Mouse (Mus musculus) neural tube, embryonic 15.5 days (tissue): ENCODE results near the gene Ano6. TPM values are rescaled to one million over a fixed set of nuclear protein-coding genes. Genes with fewer than 3 reads are reported as not detected.

Source experiments
- ATAC-seq: fragments of 200-750 bp; cut with Nextera tagmentation; 2 replicates; pipeline ENCODE4 v1.8.0; 2017; ENCODE audit warnings: mild to moderate bottlenecking, moderate TSS enrichment, moderate library complexity; ENCODE audit not compliant: low FRiP score
- H3K27ac ChIP-seq: fragments of 300-500 bp; sonication (generic); replicated peaks from 2 replicates; pipeline ENCODE4 v1.5.1; 2015; ENCODE audit warnings: mild to moderate bottlenecking, inconsistent platforms
- H3K27me3 ChIP-seq: fragments of 300-500 bp; sonication (generic); replicated peaks from 2 replicates; pipeline ENCODE4 v1.6.1; 2015; ENCODE audit warnings: inconsistent platforms
- H3K36me3 ChIP-seq: fragments of 300-500 bp; sonication (generic); 2 replicates; pipeline ENCODE4 v1.6.1; 2015; ENCODE audit warnings: inconsistent platforms
- H3K4me1 ChIP-seq: fragments of 300-500 bp; sonication (generic); 2 replicates; pipeline ENCODE4 v1.6.1; 2015; ENCODE audit warnings: inconsistent platforms
- H3K4me2 ChIP-seq: fragments of 300-500 bp; sonication (generic); 2 replicates; pipeline ENCODE4 v1.6.1; 2015; ENCODE audit warnings: inconsistent platforms, mild to moderate bottlenecking, moderate library complexity
- H3K4me3 ChIP-seq: fragments of 300-500 bp; sonication (generic); replicated peaks from 2 replicates; pipeline ENCODE4 v1.5.1; 2015; ENCODE audit warnings: mild to moderate bottlenecking, inconsistent platforms
- H3K9ac ChIP-seq: fragments of 300-500 bp; sonication (generic); replicated peaks from 2 replicates; pipeline ENCODE4 v1.6.1; 2015; ENCODE audit warnings: mild to moderate bottlenecking, inconsistent platforms
- H3K9me3 ChIP-seq: fragments of 300-500 bp; sonication (generic); replicated peaks from 2 replicates; pipeline ENCODE4 v1.6.1; 2016; ENCODE audit warnings: inconsistent platforms
- WGBS: fragments of 180-500 bp; shearing (Covaris S2); methylation state at CpG from one replicate; pipeline ENCODE4 v1.1.7; 2015; ENCODE audit warnings: mixed read lengths; 5-methylcytosine and 5-hydroxymethylcytosine counted together
- polyA plus RNA-seq: library from polyadenylated mRNA; unstranded; fragments of >200 nt; fragmentation: Nextera tagmentation; extraction: Ambion mirVana; gene quantifications from 2 replicates; pipeline ENCODE4 v1.2.1, GENCODE M21; 2015

Gene Ano6
- polyA plus RNA-seq, 1 experiment from 2014 or later: 27.0 TPM

- Histone ChIP-seq H3K27me3 (no peaks in the 10 kb centered on the region), H3K27ac (no peak overlapping the region), H3K9me3 (no peaks in the 10 kb centered on the region), H3K4me1 (peaks cover 11% of the 10 kb centered on the region; the same call in 1 of the 2 replicates), H3K4me2 (no peak overlapping the region), H3K36me3 (no peaks in the 10 kb centered on the region), H3K4me3 (no peak overlapping the region), H3K9ac (no peak overlapping the region)
- no peak for ATAC-seq
- 96% methylated on average over 5 of the region's 5 CpGs for WGBS
Observed at GRCm38 (mm10) chr15:95850546-95850945, 59.9 kb downstream of the Ano6 start.

GRCm38 (mm10) chr15:95855051-95855844 lies 64.6 kb downstream of the Ano6 start:
- no peak overlapping the region for H3K27ac ChIP-seq
- no peak overlapping the region for H3K4me3 ChIP-seq
- H3K9me3 ChIP-seq: no peaks in the 10 kb centered on the region
- no peak overlapping the region for H3K9ac ChIP-seq
- no peaks in the 10 kb centered on the region for H3K4me1 ChIP-seq
- H3K4me2 ChIP-seq: no peak overlapping the region
- 88% methylated on average over 13 of the region's 13 CpGs for WGBS
- H3K27me3 ChIP-seq: no peaks in the 10 kb centered on the region
- ATAC-seq: no peak
- H3K36me3 ChIP-seq: no peaks in the 10 kb centered on the region

GRCm38 (mm10) chr15:95855953-95856352 lies 65.3 kb downstream of the Ano6 start:
- Histone ChIP-seq H3K4me2 (no peak overlapping the region), H3K4me3 (no peak overlapping the region), H3K4me1 (no peaks in the 10 kb centered on the region), H3K9ac (no peak overlapping the region), H3K27me3 (no peaks in the 10 kb centered on the region), H3K9me3 (no peaks in the 10 kb centered on the region), H3K36me3 (no peaks in the 10 kb centered on the region), H3K27ac (no peak overlapping the region)
- WGBS: 59% methylated on average over 7 of the region's 7 CpGs
- no peak for ATAC-seq

GRCm38 (mm10) chr15:95856684-95857595 lies 66.3 kb downstream of the Ano6 start:
- 78% methylated on average over 8 of the region's 8 CpGs for WGBS
- ATAC-seq: no peak
- H3K4me3 ChIP-seq: no peak overlapping the region

GRCm38 (mm10) chr15:95858876-95859655 lies 68.4 kb downstream of the Ano6 start:
- no peak overlapping the region for H3K4me2 ChIP-seq
- H3K9ac ChIP-seq: no peak overlapping the region
- WGBS: 73% methylated on average over 9 of the region's 9 CpGs
- no peak overlapping the region for H3K4me3 ChIP-seq
- H3K27ac ChIP-seq: no peak overlapping the region
- ATAC-seq: no peak
- H3K36me3 ChIP-seq: no peaks in the 10 kb centered on the region
- no peaks in the 10 kb centered on the region for H3K9me3 ChIP-seq
- H3K27me3 ChIP-seq: no peaks in the 10 kb centered on the region
- H3K4me1 ChIP-seq: peaks cover 3% of the 10 kb centered on the region; the same call in 1 of the 2 replicates

More at GRCm38 (mm10) chr15:95856684-95857595, 66.3 kb downstream of the Ano6 start:
- no peak overlapping the region for H3K27ac ChIP-seq
- no peak overlapping the region for H3K9ac ChIP-seq
- H3K4me1 ChIP-seq: no peaks in the 10 kb centered on the region
- no peaks in the 10 kb centered on the region for H3K36me3 ChIP-seq
- no peak overlapping the region for H3K4me2 ChIP-seq
- H3K27me3 ChIP-seq: no peaks in the 10 kb centered on the region
- no peaks in the 10 kb centered on the region for H3K9me3 ChIP-seq

GRCm38 (mm10) chr15:95863865-95864660 lies 73.4 kb downstream of the Ano6 start:
- Histone ChIP-seq H3K9ac (no peak overlapping the region), H3K27ac (no peak overlapping the region), H3K4me3 (no peak overlapping the region), H3K4me1 (peaks cover 7% of the 10 kb centered on the region; the same call in 1 of the 2 replicates), H3K36me3 (no peaks in the 10 kb centered on the region), H3K27me3 (no peaks in the 10 kb centered on the region), H3K4me2 (no peak overlapping the region), H3K9me3 (no peaks in the 10 kb centered on the region)
- ATAC-seq: no peak
- 83% methylated on average over 17 of the region's 17 CpGs for WGBS

- Histone ChIP-seq H3K27ac (no peak overlapping the region), H3K36me3 (no peaks in the 10 kb centered on the region), H3K9ac (no peak overlapping the region), H3K4me1 (peaks cover 7% of the 10 kb centered on the region; the same call in 1 of the 2 replicates), H3K4me3 (no peak overlapping the region), H3K4me2 (no peak overlapping the region), H3K9me3 (no peaks in the 10 kb centered on the region), H3K27me3 (no peaks in the 10 kb centered on the region)
- ATAC-seq: no peak
- WGBS: 88% methylated on average over 17 of the region's 17 CpGs
Observed at GRCm38 (mm10) chr15:95865311-95866100, 74.9 kb downstream of the Ano6 start.

GRCm38 (mm10) chr15:95868172-95868571 lies 77.5 kb downstream of the Ano6 start:
- no peaks in the 10 kb centered on the region for H3K27me3 ChIP-seq

GRCm38 (mm10) chr15:95869611-95870010 lies 79.0 kb downstream of the Ano6 start:
- H3K9ac ChIP-seq: no peak overlapping the region
- H3K36me3 ChIP-seq: no peaks in the 10 kb centered on the region
- no peaks in the 10 kb centered on the region for H3K9me3 ChIP-seq
- WGBS: 97% methylated on average over 5 of the region's 5 CpGs
- H3K27me3 ChIP-seq: no peaks in the 10 kb centered on the region
- no peak overlapping the region for H3K4me3 ChIP-seq
- H3K4me1 ChIP-seq: no peaks in the 10 kb centered on the region
- H3K4me2 ChIP-seq: no peak overlapping the region
- no peak overlapping the region for H3K27ac ChIP-seq
- ATAC-seq: no peak

More at GRCm38 (mm10) chr15:95868172-95868571, 77.5 kb downstream of the Ano6 start:
- Histone ChIP-seq H3K4me3 (no peak overlapping the region), H3K36me3 (no peaks in the 10 kb centered on the region), H3K9me3 (no peaks in the 10 kb centered on the region), H3K4me1 (peaks cover 7% of the 10 kb centered on the region; the same call in 1 of the 2 replicates), H3K9ac (no peak overlapping the region), H3K4me2 (no peak overlapping the region), H3K27ac (no peak overlapping the region)
- 88% methylated on average over 4 of the region's 4 CpGs for WGBS
- no peak for ATAC-seq

GRCm38 (mm10) chr15:95871631-95872030 lies 81.0 kb downstream of the Ano6 start:
- ATAC-seq: no peak
- no peak overlapping the region for H3K9ac ChIP-seq
- no peak overlapping the region for H3K27ac ChIP-seq
- H3K36me3 ChIP-seq: no peaks in the 10 kb centered on the region
- no peaks in the 10 kb centered on the region for H3K27me3 ChIP-seq
- no peaks in the 10 kb centered on the region for H3K9me3 ChIP-seq
- H3K4me2 ChIP-seq: no peak overlapping the region
- H3K4me1 ChIP-seq: no peaks in the 10 kb centered on the region
- H3K4me3 ChIP-seq: no peak overlapping the region
- 86% methylated on average over 15 of the region's 15 CpGs for WGBS
